Mouse (Mus musculus): Measurements from ENCODE around the gene Mlec.

DNA sequence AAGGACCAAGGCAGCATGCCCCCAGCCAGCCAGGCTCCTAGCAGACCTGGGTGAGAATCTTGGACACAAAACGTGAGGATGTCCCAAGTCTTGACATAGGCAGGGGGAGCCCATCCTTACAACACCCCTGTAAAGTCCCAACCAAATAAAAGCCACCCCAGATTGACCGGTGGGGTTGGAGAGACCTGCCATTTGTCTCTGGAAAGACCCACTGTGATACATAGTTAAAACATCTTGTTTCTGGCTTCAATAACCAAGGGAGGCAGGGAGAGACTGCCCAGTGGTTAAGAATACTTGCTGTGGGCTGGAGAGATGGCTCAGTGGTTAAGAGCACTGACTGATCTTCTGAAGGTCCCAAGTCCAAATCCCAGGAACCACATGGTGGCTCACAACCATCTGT is 55.7 kb downstream of the Mlec start:
- TF ChIP-seq POLR2A (IDR thresholded peaks at IDR 0.05; ENCODE audit: borderline replicate concordance, insufficient read depth, low read length) = no peak
- TF ChIP-seq CTCF (IDR thresholded peaks at IDR 0.05; ENCODE audit: borderline replicate concordance, insufficient read depth, low read depth, low read length) = no peak

Data from cerebellum, adult 2 months (tissue).